Mouse (Mus musculus) gastrocnemius, postnatal 36 days (tissue): ENCODE data around the gene Plpp7. TPM values are rescaled to one million over a fixed set of nuclear protein-coding genes. Genes with fewer than 3 reads are reported as not detected.

Source experiments
- DNase-seq, 2 experiments: peaks; one replicate each; pipeline ENCODE4 v3.0.0; 2022
- intact Hi-C: fragments of 180-260 bp; cut with DNase I; formaldehyde crosslinking; loops from one replicate; pipeline ENCODE4 v1.15.1; 2025
- microRNA-seq, 2 experiments: library from miRNA; unstranded; fragments of <30 nt; microRNA quantifications; one replicate each; pipeline ENCODE4 v1.2.0; 2021
- total RNA-seq, 2 experiments: library from RNA; stranded (reverse); gene quantifications; 2 replicates each; pipeline ENCODE4 v1.2.3; 2021

The Plpp7 gene
- total RNA-seq, 2 experiments from 2014 or later: 96.9 to 117 TPM

DNA sequence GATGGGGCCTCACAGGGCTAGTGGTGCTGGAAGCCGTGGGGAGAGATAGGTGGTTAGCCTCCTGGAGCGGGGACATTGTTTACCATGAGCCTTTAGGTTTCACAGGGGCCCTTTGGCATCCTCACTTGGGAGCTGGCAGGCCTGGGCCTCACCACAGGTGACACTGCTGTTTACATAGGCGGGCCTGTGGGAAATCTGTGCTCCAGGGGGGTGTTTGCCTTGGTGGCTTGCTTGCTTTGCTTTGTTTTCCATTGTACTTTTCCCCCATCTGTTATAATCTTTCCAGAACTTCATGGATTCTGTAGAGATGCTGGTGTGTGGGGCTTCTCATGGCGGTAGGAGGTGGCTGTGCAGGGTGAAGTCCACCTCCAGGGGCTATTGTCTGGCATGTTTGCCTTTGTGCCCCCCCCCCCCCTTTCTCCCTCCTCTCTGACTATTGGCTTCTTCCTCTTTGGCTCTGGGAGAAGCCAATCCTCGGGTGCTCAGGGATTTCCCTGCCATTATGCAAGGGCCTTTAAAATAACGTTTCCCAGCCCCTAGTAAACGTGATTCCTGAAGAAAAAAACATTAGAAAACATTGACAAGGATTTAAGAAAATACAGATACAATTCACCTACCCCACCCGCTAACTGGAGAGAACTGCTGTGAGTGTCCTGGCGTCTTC is 59.1 kb downstream of the Plpp7 start:
- no peak for DNase-seq
- intact Hi-C loops: loop anchor here (5.0 kb wide), 1 partner anchor 83 kb away; the partner anchor contains the start of gene Pomt1

DNA sequence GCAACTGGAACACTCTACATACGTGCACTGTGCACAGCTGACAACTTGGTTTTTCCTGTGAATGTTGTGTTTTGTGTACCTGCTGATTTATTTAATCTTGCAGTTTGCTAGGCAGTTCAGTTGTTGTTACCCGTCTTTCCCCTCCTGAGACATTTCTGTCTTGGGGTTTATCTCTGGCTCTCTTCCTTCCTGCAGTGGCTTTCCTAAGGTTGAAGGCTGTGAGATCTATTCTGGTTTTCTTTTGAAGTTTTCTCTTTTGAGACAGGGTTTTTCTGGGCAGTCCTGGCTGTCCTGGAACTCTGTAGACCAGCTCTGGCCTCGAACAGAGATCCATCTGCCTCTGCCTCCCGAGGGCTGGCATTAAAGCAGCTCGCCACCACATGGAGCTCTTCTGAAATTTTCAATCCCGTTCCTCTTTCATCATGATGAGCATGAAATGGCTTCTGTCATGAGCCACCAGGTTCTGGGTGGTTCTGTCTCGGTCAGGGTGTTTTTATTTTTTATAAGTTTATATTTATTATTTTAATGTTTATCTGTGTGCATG is 59.7 kb downstream of the Plpp7 start:
- intact Hi-C loops: loop anchor here (5.0 kb wide), 1 partner anchor 82 kb away; the partner anchor contains the start of gene Pomt1
- DNase-seq: no peak

DNA sequence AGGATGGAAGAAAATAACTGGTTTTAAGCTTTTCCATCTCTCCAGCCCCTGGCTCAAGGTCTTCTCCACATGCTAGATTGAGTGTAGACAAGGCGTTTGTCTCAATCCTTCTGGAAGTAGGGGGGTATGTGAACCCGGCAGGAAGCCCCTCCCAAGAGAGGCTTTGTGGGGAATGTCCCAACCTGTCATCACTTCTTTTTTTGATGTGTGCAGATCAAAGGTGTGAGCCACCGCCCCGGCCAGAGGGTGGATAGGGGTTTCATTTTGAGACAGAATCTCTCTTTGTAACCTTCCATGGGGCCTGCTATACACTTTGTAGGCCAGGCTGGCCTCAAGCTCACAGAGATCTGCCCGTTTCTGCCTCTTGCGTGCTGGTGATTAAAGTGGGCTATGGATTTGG is 60.3 kb downstream of the Plpp7 start:
- intact Hi-C loops: no loop called here
- DNase-seq: no peak

DNA sequence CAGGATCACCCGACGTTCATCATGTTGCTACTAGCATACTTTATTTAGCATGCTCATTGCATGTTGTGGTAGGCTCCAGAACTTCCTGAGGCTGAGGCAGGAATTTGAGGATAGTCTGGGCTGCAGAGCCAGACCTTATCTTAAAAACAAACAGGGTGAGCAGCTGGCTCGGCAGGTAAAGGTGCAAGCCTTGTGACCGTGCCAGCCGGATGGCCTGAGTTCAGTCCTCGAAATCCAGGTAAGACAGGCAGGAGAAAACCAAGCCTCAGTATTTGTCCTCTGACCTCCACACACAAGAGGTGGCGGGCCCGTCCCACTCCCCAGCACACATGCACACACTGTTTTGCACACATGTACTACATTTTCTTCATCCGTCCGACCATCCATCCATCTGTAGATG is 61.3 kb downstream of the Plpp7 start:
- intact Hi-C loops: no loop called here
- DNase-seq: no peak

DNA sequence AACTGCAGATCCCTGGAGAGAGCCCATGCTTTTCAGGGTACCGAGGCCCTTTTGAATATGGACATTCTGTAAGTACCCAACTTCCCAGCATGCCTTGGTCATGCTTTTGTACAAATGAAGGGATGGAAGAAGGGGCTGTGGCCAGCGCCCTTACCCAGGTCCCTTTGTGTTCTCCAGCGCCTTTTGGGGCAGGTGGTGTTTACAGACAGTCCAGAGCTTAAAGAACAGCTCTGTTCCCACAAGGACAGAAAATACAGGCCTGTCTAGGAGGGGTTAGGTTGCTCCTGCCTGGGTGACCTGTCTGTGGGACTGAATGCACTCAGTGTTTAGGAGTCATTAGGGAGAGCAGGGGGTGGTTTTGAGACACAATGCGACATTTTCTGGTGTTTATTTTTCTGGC is 62.0 kb downstream of the Plpp7 start:
- intact Hi-C loops: no loop called here
- no peak for DNase-seq

DNA sequence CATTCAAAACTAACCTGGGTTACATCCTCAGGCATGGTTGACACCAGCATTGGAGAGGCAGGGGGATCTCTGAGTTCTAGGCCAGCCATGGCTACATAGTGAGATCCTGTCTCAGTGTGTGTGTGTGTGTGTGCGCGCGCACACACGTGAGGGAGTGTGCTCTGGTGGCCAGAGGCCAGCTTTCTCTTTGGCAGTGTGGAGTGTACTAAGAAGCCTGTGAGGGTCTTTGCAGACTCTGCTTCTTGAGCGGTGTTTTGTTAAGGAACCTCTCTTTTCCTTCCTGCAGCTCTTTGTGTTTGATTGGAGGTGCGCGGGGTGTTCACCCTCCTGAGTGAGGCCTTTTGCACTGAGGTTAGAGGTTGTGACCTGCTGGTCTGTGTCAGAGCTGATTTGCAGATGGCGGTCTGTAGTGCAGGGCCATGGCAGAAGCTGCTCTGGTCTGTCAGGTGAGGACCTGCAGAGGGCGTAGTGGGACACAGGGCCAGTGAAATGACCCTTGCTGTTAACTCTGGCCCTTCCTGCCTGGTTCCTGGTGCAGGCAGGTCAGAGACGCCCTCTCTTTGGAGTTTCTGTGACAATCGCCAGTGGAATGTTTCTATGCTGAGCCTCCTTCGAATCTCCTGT is 63.4 kb downstream of the Plpp7 start:
- DNase-seq: no peak
- intact Hi-C loops: no loop called here

Small RNA genes lying within 50 kb of the gene (microRNA-seq; reads per million reads assigned to microRNA genes)
- 0 to 0.36 reads per million in 2 experiments for gene Mir7674

Other genes starting within 250 kb of the Plpp7 start
- not detected for gene Fibcd1, start 249.5 kb upstream of the Plpp7 start, total RNA-seq
- gene Lamc3, start 208.2 kb upstream of the Plpp7 start, total RNA-seq: 1 to 10 TPM in 1 of 2 experiments, under 1 TPM in 1; 0.41 to 1.0 TPM
- 1 to 10 TPM; 3.2 to 4.5 TPM for gene Aif1l, start 145.4 kb upstream of the Plpp7 start, total RNA-seq
- gene Nup214, start 121.1 kb upstream of the Plpp7 start, total RNA-seq: 10 to 100 TPM; 13.9 to 28.4 TPM
- 10 to 100 TPM; 13.2 to 16.5 TPM for gene Fam78a, start 10.7 kb upstream of the Plpp7 start, total RNA-seq
- gene Prrc2b, start 55.6 kb downstream of the Plpp7 start, total RNA-seq: 10 to 100 TPM; 69.4 to 70.1 TPM
- 10 to 100 TPM; 12.0 to 12.2 TPM for gene Pomt1, start 141.1 kb downstream of the Plpp7 start, total RNA-seq
- 10 to 100 TPM in 1 of 2 experiments, 1 to 10 TPM in 1; 8.1 to 11.6 TPM for gene Uck1, start 164.6 kb downstream of the Plpp7 start, total RNA-seq
- 10 to 100 TPM; 54.1 to 54.7 TPM for gene Golga2, start 191.9 kb downstream of the Plpp7 start, total RNA-seq
- 100 to 1,000 TPM in 1 of 2 experiments, 10 to 100 TPM in 1; 97.6 to 126 TPM for gene Swi5, start 192.5 kb downstream of the Plpp7 start, total RNA-seq